Mouse (Mus musculus) limb, embryonic 13.5 days (tissue): Measurements from ENCODE around the gene Ets1. TPM values are rescaled to one million over a fixed set of nuclear protein-coding genes. Genes with fewer than 3 reads are reported as not detected.
A peak's percentile ranks its signal among the peaks of the same experiment; 100 is the strongest.

Experiments used
- ATAC-seq: fragments of 200-750 bp; cut with Nextera tagmentation; 2 replicates; pipeline ENCODE4 v1.8.0; 2017; ENCODE audit warnings: low read depth, moderate number of reproducible peaks, moderate TSS enrichment; ENCODE audit not compliant: low FRiP score
- H3K27ac ChIP-seq: fragments of 300-500 bp; sonication (generic); 2 replicates; pipeline ENCODE4 v1.5.1; 2015; ENCODE audit warnings: inconsistent platforms, mild to moderate bottlenecking, moderate library complexity
- H3K27me3 ChIP-seq: fragments of 300-500 bp; sonication (generic); 2 replicates; pipeline ENCODE4 v1.6.1; 2015; ENCODE audit warnings: mild to moderate bottlenecking, inconsistent platforms
- H3K36me3 ChIP-seq: fragments of 300-500 bp; sonication (generic); 2 replicates; pipeline ENCODE4 v1.6.1; 2015; ENCODE audit warnings: inconsistent platforms, mild to moderate bottlenecking, moderate library complexity
- H3K4me1 ChIP-seq: fragments of 300-500 bp; sonication (generic); 2 replicates; pipeline ENCODE4 v1.6.1; 2015; ENCODE audit warnings: inconsistent platforms
- H3K4me2 ChIP-seq: fragments of 300-500 bp; sonication (generic); replicated peaks from 2 replicates; pipeline ENCODE4 v1.6.1; 2015; ENCODE audit warnings: inconsistent platforms, mild to moderate bottlenecking, moderate library complexity
- H3K4me3 ChIP-seq: fragments of 300-500 bp; sonication (generic); 2 replicates; pipeline ENCODE4 v1.5.1; 2015; ENCODE audit warnings: moderate library complexity, mild to moderate bottlenecking, inconsistent platforms
- H3K9ac ChIP-seq: fragments of 300-500 bp; sonication (generic); 2 replicates; pipeline ENCODE4 v1.6.1; 2015; ENCODE audit warnings: mild to moderate bottlenecking, inconsistent platforms
- H3K9me3 ChIP-seq: fragments of 300-500 bp; sonication (generic); 2 replicates; pipeline ENCODE4 v1.6.1; 2016; ENCODE audit warnings: inconsistent platforms
- WGBS: fragments of 180-500 bp; shearing (Covaris S2); methylation state at CpG from one replicate; pipeline ENCODE4 v1.1.7; 2015; 5-methylcytosine and 5-hydroxymethylcytosine counted together
- polyA plus RNA-seq: library from polyadenylated mRNA; unstranded; fragments of >200 nt; fragmentation: Nextera tagmentation; extraction: Ambion mirVana; gene quantifications from 2 replicates; pipeline ENCODE4 v1.2.1, GENCODE M21; 2015

Ets1 gene
- polyA plus RNA-seq, 1 experiment from 2014 or later = 41.8 TPM

- H3K4me3 ChIP-seq = no peak overlapping the region
- peaks cover 38% of the 10 kb centered on the region for H3K36me3 ChIP-seq
- H3K9ac ChIP-seq = no peak overlapping the region
- H3K4me2 ChIP-seq = no peak overlapping the region
- WGBS = 84% methylated on average over 12 of the region's 12 CpGs
- H3K27me3 ChIP-seq = no peaks in the 10 kb centered on the region
- peak overlapping the region; percentile 22; the same call in 1 of the 2 replicates for H3K27ac ChIP-seq
- peaks cover 78% of the 10 kb centered on the region for H3K4me1 ChIP-seq
- H3K9me3 ChIP-seq = no peaks in the 10 kb centered on the region
- ATAC-seq = no peak
Observed at GRCm38 (mm10) chr9:32745079-32745763, 109.2 kb downstream of the Ets1 start.

GRCm38 (mm10) chr9:32745998-32746397 is 110.0 kb downstream of the Ets1 start:
- Histone ChIP-seq H3K4me2 (no peak overlapping the region), H3K9me3 (no peaks in the 10 kb centered on the region), H3K27me3 (no peaks in the 10 kb centered on the region), H3K4me3 (no peak overlapping the region), H3K36me3 (peaks cover 38% of the 10 kb centered on the region), H3K4me1 (peaks cover 73% of the 10 kb centered on the region), H3K9ac (no peak overlapping the region), H3K27ac (peak overlapping the region; percentile 61)
- ATAC-seq = peak; percentile 39
- WGBS = 27% methylated on average over 8 of the region's 8 CpGs

GRCm38 (mm10) chr9:32746615-32747014 is 110.6 kb downstream of the Ets1 start:
- 86% methylated on average over 6 of the region's 6 CpGs for WGBS
- no peak for ATAC-seq

GRCm38 (mm10) chr9:32747624-32748023 is 111.6 kb downstream of the Ets1 start:
- peaks cover 57% of the 10 kb centered on the region for H3K4me1 ChIP-seq
- no peaks in the 10 kb centered on the region for H3K9me3 ChIP-seq
- no peak overlapping the region for H3K4me2 ChIP-seq
- H3K27me3 ChIP-seq = no peaks in the 10 kb centered on the region
- no peak overlapping the region for H3K27ac ChIP-seq
- peaks cover 41% of the 10 kb centered on the region for H3K36me3 ChIP-seq
- no peak overlapping the region for H3K4me3 ChIP-seq
- 62% methylated on average over 8 of the region's 8 CpGs for WGBS
- H3K9ac ChIP-seq = no peak overlapping the region; the same call in 1 of the 2 replicates
- no peak for ATAC-seq

More at GRCm38 (mm10) chr9:32746615-32747014, 110.6 kb downstream of the Ets1 start:
- Histone ChIP-seq H3K9ac (no peak overlapping the region), H3K4me3 (no peak overlapping the region), H3K27ac (peak overlapping the region; percentile 61; the same call in 1 of the 2 replicates), H3K36me3 (peaks cover 41% of the 10 kb centered on the region), H3K4me2 (no peak overlapping the region), H3K9me3 (no peaks in the 10 kb centered on the region), H3K27me3 (no peaks in the 10 kb centered on the region), H3K4me1 (peaks cover 67% of the 10 kb centered on the region)

GRCm38 (mm10) chr9:32748552-32748951 is 112.5 kb downstream of the Ets1 start:
- no peak for ATAC-seq
- Histone ChIP-seq H3K27me3 (no peaks in the 10 kb centered on the region), H3K27ac (no peak overlapping the region), H3K4me1 (peaks cover 48% of the 10 kb centered on the region), H3K9ac (no peak overlapping the region), H3K9me3 (no peaks in the 10 kb centered on the region), H3K36me3 (peaks cover 50% of the 10 kb centered on the region), H3K4me2 (no peak overlapping the region), H3K4me3 (no peak overlapping the region)
- WGBS = 90% methylated on average over 5 of the region's 5 CpGs

- H3K4me1 ChIP-seq = peaks cover 34% of the 10 kb centered on the region
- no peak overlapping the region for H3K4me2 ChIP-seq
- 81% methylated on average over 13 of the region's 13 CpGs for WGBS
- ATAC-seq = no peak; the same call in 1 of the 2 replicates
- H3K9ac ChIP-seq = no peak overlapping the region
- H3K27me3 ChIP-seq = no peaks in the 10 kb centered on the region
- no peak overlapping the region for H3K4me3 ChIP-seq
- peak overlapping the region; percentile 28; the same call in 1 of the 2 replicates for H3K27ac ChIP-seq
- no peaks in the 10 kb centered on the region for H3K9me3 ChIP-seq
- H3K36me3 ChIP-seq = peaks cover 45% of the 10 kb centered on the region
Observed at GRCm38 (mm10) chr9:32749721-32750480, 113.9 kb downstream of the Ets1 start.

- Histone ChIP-seq H3K4me2 (no peak overlapping the region), H3K27me3 (no peaks in the 10 kb centered on the region), H3K4me1 (peaks cover 13% of the 10 kb centered on the region), H3K9ac (no peak overlapping the region), H3K36me3 (peaks cover 51% of the 10 kb centered on the region), H3K27ac (no peak overlapping the region), H3K9me3 (no peaks in the 10 kb centered on the region), H3K4me3 (no peak overlapping the region)
- 63% methylated on average over 5 of the region's 5 CpGs for WGBS
- no peak for ATAC-seq
Observed at GRCm38 (mm10) chr9:32752602-32753001, 116.6 kb downstream of the Ets1 start.

- Histone ChIP-seq H3K4me1 (peaks cover 23% of the 10 kb centered on the region), H3K36me3 (peaks cover 45% of the 10 kb centered on the region), H3K9me3 (no peaks in the 10 kb centered on the region), H3K4me2 (no peak overlapping the region), H3K4me3 (no peak overlapping the region), H3K9ac (no peak overlapping the region), H3K27me3 (no peaks in the 10 kb centered on the region), H3K27ac (no peak overlapping the region)
- WGBS = 93% methylated on average over 15 of the region's 15 CpGs
- no peak for ATAC-seq
Observed at GRCm38 (mm10) chr9:32754311-32754710, 118.3 kb downstream of the Ets1 start.

GRCm38 (mm10) chr9:32756002-32756401 is 120.0 kb downstream of the Ets1 start:
- Histone ChIP-seq H3K4me1 (peaks cover 16% of the 10 kb centered on the region), H3K27me3 (no peaks in the 10 kb centered on the region), H3K9ac (no peak overlapping the region), H3K36me3 (peaks cover 30% of the 10 kb centered on the region), H3K9me3 (no peaks in the 10 kb centered on the region), H3K27ac (no peak overlapping the region), H3K4me2 (no peak overlapping the region), H3K4me3 (no peak overlapping the region)
- no peak for ATAC-seq
- 88% methylated on average over 2 of the region's 2 CpGs for WGBS

- ATAC-seq = no peak
- no peak overlapping the region for H3K4me3 ChIP-seq
- peaks cover 17% of the 10 kb centered on the region for H3K36me3 ChIP-seq
- no peaks in the 10 kb centered on the region for H3K9me3 ChIP-seq
- peak overlapping the region; percentile 52 for H3K27ac ChIP-seq
- H3K27me3 ChIP-seq = no peaks in the 10 kb centered on the region
- H3K4me2 ChIP-seq = no peak overlapping the region
- peaks cover 16% of the 10 kb centered on the region for H3K4me1 ChIP-seq
- no peak overlapping the region for H3K9ac ChIP-seq
- WGBS = 61% methylated on average over 5 of the region's 5 CpGs
Observed at GRCm38 (mm10) chr9:32758280-32758905, 122.4 kb downstream of the Ets1 start.

- 75% methylated on average over 4 of the region's 4 CpGs for WGBS
- Histone ChIP-seq H3K4me1 (peaks cover 16% of the 10 kb centered on the region), H3K9me3 (no peaks in the 10 kb centered on the region), H3K27ac (no peak overlapping the region), H3K9ac (no peak overlapping the region), H3K4me3 (no peak overlapping the region), H3K4me2 (no peak overlapping the region), H3K27me3 (no peaks in the 10 kb centered on the region), H3K36me3 (peaks cover under 1% of the 10 kb centered on the region; the same call in 1 of the 2 replicates)
- ATAC-seq = no peak
Observed at GRCm38 (mm10) chr9:32760649-32761157, 124.7 kb downstream of the Ets1 start.

- Histone ChIP-seq H3K36me3 (no peaks in the 10 kb centered on the region), H3K4me2 (no peak overlapping the region), H3K27ac (no peak overlapping the region), H3K9me3 (no peaks in the 10 kb centered on the region), H3K27me3 (no peaks in the 10 kb centered on the region), H3K4me1 (peaks cover 16% of the 10 kb centered on the region), H3K4me3 (no peak overlapping the region), H3K9ac (no peak overlapping the region)
- WGBS = 73% methylated on average over 2 of the region's 2 CpGs
- ATAC-seq = no peak
Observed at GRCm38 (mm10) chr9:32761326-32761725, 125.3 kb downstream of the Ets1 start.
